Mouse (Mus musculus) v-Abl transformed pro-B cells (cell line): ENCODE results near the gene Cadm4.
"Not testable (repeated sequence)": the region's sequence is repeated elsewhere in the genome, so short reads cannot be mapped to it uniquely, and the experiment has no call there.

ENCODE experiments used
- in situ Hi-C, 2 experiments: fragments of 400-800 bp; cut with MboI; formaldehyde crosslinking; loops; one replicate each; pipeline ENCODE4 v1.15.1; 2025; ENCODE audit not compliant: unreplicated experiment in 2 of 2

Gene Cadm4

GRCm38 (mm10) chr7:24488303-24488702 lies 6.5 kb downstream of the Cadm4 start:
- in situ Hi-C loops = no loop called here

DNA sequence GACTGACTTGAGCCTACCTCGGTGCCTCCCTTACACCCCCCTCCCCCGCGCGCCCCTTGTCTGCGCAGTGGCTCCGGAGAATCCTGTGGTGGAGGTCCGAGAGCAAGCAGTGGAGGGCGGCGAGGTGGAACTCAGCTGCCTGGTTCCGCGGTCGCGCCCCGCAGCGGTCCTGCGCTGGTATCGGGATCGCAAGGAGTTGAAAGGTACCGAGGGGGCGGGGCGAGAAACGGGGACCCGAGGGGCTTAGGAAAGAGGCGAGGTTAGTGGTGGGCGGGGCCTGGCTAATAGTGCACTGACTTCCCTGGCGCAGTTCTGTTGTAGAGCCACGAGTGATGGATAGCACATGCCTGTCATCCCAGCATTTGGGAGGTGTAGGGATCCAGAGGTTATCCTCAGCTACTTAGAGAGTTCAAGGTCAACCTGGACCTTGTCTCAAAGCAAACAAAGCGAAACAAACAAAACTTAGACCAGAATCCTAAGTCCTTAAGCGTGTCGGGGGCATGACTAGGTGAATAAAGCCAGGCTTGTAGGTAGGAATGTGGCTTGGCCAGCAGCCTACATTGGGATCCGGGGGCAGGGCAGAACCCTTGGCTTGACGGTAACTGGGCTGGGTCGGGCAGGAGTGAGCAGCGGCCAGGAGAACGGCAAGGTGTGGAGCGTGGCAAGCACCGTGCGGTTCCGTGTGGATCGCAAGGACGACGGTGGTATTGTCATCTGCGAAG lies 18.2 kb downstream of the Cadm4 start:
- in situ Hi-C loops = no loop called here

- in situ Hi-C loops = no loop called here
Measured at GRCm38 (mm10) chr7:24500929-24501328, 19.1 kb downstream of the Cadm4 start.

- in situ Hi-C loops = no loop called here
Measured at GRCm38 (mm10) chr7:24501492-24501891, 19.7 kb downstream of the Cadm4 start.

DNA sequence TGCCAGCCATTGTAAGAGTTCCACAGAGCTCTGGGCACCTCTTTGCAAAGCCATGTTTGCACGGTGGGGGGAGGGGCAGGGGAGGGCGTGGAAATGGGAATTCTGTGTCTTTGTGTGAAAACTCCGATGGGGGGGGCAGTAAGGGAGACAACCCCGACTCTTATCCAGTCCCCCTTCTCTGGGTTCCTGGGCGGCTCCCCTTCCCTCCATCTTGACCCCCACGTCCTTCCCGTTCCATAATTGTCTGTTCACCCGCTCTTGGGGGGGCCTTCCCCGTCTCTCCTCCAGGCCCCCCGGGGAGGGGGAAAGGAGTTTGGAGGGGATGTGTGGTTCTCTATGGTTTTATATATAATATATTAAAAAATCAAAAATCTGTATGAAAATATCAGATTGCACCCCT lies 22.2 kb downstream of the Cadm4 start:
- in situ Hi-C loops = no loop called here

GRCm38 (mm10) chr7:24504868-24505267 lies 23.0 kb downstream of the Cadm4 start:
- in situ Hi-C loops = no loop called here

DNA sequence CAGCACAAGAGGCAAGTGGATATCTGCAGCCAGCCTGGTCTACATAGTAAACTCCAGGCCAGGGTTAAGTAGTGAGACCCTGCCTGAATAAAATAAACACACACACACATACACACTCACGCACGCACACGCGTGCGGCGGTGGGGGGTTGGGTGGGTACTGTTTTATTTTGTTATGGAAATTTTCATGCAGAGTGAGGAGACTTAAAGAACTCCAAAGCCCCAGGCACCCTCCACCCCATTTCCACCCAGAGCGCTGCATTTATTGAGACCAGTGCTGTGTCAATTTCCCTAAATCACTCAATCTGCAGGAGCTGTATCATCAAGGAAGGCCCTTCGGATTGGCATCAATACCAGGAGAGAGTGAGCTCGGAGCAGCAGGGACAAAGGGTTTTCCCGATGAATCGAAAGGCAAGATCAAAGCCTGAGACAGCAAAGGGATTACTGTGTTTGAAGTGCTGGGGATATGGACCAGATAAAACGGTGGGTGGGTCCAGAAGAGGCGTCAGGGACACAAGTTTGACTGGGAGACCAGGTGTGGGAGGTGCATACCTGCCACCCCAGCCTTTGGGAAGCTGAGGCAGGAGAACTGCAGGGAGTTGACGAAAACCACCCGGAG lies 23.7 kb downstream of the Cadm4 start:
- in situ Hi-C loops = no loop called here

DNA sequence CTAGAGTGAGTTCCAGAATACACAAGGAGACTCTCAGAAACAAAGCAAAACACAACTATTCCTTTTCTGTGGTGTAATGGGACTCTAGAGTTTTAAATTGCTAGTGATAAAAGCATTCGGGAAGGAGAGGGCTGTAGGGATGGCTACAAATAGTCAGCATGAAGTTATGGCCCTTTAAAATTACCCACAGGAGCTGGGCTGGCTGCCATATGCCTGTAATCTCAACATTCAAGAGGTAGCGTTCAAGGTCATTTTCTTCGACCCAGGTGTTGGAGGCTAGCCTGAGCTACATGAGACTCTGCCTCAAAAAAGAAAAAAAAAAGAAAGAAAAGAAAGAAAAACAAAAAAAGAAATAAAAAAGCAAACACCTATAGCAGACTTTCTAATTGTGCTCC lies 24.2 kb downstream of the Cadm4 start:
- in situ Hi-C loops = no loop called here

DNA sequence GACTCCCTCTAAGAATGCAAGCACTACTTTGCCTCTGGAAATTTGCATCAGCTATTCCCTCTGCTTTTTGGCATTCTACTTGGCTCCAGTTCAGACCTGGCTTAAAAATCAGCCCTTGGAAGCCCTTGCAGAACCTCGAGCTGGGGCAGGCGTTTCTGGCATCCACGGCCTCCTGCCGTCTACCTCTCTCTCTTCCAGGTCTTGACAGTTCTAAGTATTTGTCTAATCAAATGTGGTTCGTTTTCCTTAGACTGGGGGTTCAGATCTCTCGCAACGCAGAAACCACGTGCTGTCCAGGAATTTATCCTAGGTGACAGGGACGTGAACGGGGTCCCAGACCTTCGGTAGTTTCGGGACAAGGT lies 24.6 kb downstream of the Cadm4 start:
- in situ Hi-C loops = no loop called here

DNA sequence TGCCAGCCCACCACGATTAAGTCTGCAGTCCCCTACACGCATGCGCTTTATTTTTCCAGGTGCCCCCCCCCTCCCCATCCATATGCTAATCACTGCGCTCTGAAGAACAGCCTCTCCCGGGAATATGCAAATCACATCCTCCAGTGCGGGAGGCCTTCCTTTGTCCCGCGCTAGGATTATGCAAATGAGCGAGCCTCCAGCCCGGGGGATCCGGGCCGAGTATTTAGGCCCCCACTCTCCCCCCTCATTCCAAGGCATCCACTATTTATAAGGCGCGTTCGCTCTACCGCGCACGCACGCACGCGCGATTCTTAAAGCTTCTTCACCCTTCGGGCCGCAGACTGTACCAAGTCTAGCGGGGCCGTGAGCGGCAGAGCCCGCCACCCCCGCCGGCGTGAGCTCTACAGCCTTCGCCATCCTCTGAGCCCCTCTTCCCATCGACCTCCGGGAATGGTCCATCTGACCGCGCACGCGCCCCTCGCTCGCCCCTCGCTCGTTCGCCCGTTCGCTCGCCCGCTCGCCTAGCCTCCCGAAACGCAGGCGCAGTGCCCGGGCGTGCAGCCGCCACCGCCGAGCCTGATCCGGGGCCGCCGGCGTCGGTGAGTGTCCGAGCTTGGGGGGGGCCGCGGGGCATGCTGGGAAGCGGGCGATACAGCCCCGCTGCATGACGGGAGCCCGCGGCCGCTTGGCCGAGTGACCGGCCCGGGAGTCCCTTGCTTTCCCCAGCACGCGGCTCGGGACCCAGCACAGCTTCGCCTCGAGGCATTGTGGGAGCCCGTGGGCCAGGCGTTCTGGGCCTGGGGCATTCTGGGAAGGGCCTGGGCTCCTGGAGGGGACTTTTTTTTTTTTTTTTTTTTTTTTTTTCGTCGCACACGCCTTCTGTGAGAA lies 25.3 kb downstream of the Cadm4 start, which contains the start of gene Zfp428:
TSS of gene Zfp428 (plus strand) at position 169 of the 888 bp plus-strand sequence.
- in situ Hi-C loops = no loop called here

- in situ Hi-C loops = no loop called here
Measured at GRCm38 (mm10) chr7:24507726-24508114, 25.9 kb downstream of the Cadm4 start.

DNA sequence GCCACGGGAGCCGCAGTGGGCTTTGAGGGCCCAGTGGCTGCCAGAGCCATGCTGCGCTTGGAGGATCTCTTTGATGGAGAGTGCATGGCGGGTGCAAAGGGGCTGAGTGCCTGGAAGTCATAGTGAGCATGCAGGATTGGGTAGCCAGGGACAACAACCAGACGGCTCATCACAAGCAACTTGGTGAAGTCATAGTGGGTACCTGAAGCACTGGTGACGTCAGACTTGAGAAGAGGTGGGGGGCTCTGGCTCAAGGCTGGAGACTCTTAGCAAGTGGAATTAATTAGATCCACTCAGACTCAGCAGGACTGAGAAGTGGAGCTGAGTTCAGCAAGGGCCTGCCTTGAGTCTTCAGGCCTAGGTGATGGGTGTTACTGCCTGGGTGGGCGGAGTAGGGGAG lies 30.5 kb downstream of the Cadm4 start, which contains the start of gene AC161166.1:
TSS of gene AC161166.1 (minus strand) at position 101 of the 400 bp plus-strand sequence.
- in situ Hi-C loops = loop anchor here in 1 of 2 experiments (10.0 kb wide), 1 partner anchor 52 kb away; no protein-coding TSS in a partner anchor

DNA sequence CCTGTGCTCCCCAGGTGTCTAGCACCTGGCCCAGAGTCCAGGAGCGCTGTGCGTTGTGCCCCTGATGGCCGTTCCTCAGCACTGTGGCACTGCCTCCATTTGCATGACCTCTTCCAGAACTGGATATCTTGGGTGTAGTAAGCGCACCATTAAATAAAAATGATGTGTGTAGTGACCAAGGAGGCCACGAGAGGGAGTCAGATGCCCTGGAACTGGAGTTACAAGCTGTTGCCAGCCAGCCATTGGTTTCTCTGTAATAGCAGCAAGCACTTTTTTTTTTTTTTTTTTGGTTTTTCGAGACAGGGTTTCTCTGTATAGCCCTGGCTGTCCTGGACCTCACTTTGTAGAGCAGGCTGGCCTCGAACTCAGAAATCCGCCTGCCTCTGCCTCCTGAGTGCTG lies 34.5 kb downstream of the Cadm4 start:
- in situ Hi-C loops = loop anchor here in 1 of 2 experiments (10.0 kb wide), 1 partner anchor 48 kb away; no protein-coding TSS in a partner anchor

DNA sequence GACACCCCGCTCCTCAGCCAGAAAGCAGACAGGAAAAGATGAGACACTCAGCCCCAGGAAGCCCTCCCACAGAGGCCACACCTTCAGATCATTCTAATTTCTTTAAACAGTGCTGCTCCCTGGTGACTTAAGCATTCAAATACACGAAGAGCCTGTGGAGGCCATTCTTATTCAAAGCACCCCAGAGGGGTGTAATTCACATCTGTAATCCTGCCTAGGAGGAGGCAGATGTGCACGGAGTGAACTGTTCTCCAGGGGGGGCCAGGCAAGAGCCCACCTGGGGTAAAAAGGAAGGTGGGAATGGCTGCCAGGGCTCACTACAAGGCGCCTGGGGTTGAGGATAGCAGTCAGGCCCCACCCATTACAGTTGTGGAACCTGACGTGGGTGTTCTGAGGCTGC lies 35.3 kb downstream of the Cadm4 start:
- in situ Hi-C loops = loop anchor here in 1 of 2 experiments (10.0 kb wide), 1 partner anchor 48 kb away; no protein-coding TSS in a partner anchor

DNA sequence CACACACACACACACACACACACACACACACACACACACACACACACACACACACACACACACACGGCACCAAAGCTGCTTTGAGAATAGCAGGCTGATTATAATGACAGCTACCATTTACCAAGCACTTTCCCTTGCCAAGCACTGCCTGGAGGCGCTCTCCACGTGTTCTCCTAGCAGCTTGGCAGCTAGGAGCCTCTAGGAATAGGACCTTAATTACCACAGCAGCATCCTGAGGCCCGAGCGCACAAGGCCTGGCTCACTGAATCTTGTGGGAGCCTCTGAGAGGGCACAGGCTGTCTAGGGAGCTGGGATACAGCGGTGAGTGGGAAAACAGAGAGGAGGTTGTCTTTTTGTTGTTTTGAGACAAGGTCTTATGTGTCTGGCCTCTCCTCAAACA lies 35.8 kb downstream of the Cadm4 start:
- in situ Hi-C loops = loop anchor here in 1 of 2 experiments (10.0 kb wide), 1 partner anchor 47 kb away; no protein-coding TSS in a partner anchor

DNA sequence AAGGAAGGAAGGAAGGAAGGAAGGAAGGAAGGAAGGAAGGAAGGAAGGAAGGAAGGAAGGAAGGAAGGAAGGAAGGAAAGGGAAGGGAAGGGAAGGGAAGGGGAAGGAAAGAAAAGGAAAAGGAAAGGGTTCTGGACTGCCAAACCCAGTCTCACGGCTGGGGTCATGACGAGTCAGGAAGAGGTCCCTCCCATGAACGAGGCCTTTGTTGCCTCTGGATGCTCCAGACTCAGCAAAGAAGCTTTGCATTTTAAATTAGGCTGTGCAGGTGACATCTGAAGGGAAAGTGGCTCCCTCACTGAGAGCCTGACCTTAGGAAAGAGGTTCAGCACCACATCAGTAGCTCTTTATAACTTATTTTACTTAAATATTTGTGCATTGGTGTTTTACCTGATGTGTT lies 37.3 kb downstream of the Cadm4 start:
- in situ Hi-C loops = loop anchor here in 1 of 2 experiments (10.0 kb wide), 1 partner anchor 46 kb away; no protein-coding TSS in a partner anchor

DNA sequence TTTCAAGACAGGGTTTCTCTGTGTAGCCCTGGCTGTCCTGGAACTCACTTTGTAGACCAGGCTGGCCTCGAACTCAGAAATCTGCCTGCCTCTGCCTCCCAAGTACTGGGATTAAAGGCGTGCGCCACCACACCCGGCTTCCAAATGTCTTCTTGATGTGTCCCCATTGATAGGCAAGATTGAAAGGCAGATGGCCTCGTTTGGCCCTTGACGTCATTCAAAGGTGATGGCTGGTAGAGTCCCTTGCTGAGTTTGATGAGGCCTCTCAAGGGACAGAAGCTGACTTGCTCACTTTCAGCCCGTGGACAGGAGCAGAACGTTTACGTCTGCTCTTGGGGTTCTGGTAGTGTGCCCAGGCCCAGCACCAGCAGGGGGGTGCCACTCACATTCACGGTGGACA lies 38.2 kb downstream of the Cadm4 start:
- in situ Hi-C loops = not testable (repeated sequence)

- in situ Hi-C loops = no loop called here
Measured at GRCm38 (mm10) chr7:24522805-24523204, 41.0 kb downstream of the Cadm4 start.

DNA sequence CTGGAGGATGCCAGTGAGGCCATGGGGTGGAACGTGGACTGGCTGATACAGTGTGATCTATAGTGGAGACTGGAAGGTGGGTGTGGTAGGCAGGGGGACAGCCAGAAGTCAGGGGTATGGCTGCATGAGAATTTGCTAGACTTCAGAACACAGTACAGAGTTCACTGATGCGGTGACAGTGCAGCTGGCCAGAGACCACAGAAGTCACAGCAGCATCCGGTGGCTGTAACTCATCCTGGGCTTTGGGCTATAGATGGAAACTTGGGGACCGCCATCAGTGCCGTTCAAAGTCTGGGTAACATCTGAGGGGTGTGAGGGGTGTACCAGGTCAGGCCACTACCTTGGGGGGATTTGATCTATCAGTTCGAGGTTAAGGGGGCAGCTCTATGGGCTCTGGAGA lies 41.9 kb downstream of the Cadm4 start:
- in situ Hi-C loops = no loop called here

- in situ Hi-C loops = no loop called here
Measured at GRCm38 (mm10) chr7:24524978-24525377, 43.2 kb downstream of the Cadm4 start.
